Mouse (Mus musculus) ES-CJ7 (cell line): Measurements from ENCODE around the gene Ncan.

Experiments used
- DNase-seq: peaks from one replicate; pipeline ENCODE4 v3.0.0; 2011; ENCODE audit warnings: low read depth, low spot score

The Ncan gene

GRCm38 (mm10) chr8:70084191-70085065, 36.2 kb downstream of the Ncan start:
- DNase-seq = peak; percentile 46

- peak; percentile 59 for DNase-seq
Measured at GRCm38 (mm10) chr8:70083285-70083684, 37.4 kb downstream of the Ncan start, which contains the start of gene Hapln4. TSS of gene Hapln4 (plus strand) at chr8:70083457.

DNA sequence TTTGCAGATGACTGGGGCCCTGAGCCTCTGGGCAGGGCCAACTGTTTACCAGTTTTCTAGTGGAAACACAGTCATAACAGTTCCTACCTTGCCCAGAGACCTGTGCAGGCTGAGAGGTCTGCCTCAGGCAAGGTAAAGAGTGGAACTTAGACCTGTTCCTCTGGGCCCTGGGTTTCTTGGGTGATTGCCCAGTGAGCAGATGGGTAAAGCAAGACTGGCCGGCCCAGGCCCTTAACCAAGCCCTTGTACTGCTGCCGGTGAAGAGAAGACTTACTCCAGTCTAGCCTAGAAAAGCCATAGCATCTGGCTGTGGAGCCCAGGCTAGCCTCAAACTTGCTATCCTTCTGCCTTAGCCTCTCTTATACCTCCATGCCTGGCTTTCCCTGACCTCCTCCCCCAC, 38.7 kb downstream of the Ncan start:
- no peak for DNase-seq

- no peak for DNase-seq
Measured at GRCm38 (mm10) chr8:70073682-70074081, 47.0 kb downstream of the Ncan start.

DNA sequence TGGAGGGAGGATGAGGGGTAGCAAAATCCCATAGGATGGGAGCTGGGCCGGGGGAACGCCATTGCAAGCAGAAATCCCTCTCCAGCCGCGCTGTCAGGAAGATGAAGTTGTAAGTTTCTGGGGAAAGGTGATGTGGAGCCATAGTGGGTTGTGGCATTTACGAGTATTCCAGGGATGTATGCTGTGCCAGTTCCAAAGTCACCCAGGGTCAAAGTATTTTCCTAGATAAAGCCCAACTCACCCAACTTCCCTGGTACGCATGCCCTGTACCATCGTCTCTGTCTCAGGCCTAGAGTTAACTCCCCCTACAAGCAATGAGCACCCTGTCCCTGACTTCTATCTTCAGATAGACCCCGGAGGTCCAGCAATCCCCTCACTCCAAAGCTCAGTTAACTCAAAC, 47.6 kb downstream of the Ncan start:
- DNase-seq = no peak

DNA sequence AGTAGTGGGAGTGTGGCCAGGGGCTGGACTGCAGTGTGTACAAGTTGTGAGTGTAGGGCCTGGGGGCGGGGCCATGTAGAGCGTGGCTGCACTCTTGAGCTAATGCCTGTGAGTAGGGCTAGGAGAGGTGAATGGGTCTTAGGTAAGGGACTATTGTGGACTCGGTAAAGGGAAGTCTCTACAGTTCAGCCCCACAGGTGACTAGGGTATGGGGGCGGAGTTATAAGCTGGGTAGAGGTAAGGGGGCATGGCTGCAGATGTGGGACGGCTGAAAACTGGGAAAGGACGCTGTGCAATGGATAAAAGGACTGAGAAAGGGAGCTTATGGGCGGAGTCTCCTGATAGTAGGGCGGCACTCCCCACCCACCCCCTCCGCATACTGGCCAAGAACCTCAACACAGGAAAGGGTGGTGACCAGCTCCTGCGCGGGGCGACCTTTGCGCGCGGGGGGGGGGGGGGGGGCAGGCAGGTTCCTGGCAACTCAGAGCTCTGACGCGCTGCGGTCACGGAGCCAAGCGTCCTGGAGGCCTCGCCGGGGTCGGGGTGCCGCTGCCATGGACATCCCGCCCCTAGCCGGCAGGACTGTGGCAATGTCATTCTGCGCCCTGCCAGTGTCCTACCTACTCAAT, 48.1 kb downstream of the Ncan start, which contains the start of gene Tm6sf2:
TSS of gene Tm6sf2 (plus strand) at position 484 of the 629 bp plus-strand sequence.
- DNase-seq = peak; percentile 66

- no peak for DNase-seq
Measured at GRCm38 (mm10) chr8:70071836-70072440, 48.7 kb downstream of the Ncan start.

DNA sequence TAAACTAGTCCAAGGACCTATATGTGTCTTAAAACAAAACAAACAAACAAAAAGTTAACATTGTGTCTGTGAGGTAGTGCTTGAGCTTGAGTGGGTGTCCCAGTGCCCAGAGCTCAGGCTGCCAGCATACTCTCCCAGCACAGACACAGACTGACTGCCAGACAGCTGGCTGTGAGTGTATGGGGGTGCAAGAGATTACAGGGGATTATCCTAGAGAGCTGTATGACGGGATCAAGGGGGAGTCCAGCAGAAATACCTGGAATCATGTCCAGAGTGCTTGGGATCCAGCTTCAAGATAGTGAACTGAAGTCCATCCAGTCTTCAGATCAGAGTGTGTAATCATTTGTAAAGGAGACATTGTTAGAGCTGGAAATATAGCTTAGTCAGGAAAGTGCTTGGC, 63.0 kb downstream of the Ncan start:
- DNase-seq = no peak

GRCm38 (mm10) chr8:70050434-70050833, 70.2 kb downstream of the Ncan start:
- peak; percentile 53 for DNase-seq

DNA sequence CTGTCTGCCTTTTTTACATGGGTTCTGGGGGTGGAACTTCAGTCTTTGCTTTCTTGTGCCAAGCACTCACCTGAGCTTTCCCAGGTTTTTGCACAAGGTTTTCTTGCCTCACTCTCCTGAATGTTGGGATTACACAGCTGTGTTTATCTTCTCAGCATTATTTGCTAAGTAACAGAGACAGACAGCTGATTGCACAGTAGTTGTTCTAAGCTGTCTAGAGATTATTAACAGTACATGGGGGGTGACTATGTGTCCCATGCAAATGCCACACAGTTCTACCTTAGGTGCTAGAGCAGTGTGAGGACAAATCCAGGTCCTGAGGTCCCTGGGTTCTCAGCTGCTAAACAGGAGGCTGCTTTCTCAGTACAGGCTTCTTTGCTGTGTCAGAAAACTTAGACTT, 71.0 kb downstream of the Ncan start:
- no peak for DNase-seq

DNA sequence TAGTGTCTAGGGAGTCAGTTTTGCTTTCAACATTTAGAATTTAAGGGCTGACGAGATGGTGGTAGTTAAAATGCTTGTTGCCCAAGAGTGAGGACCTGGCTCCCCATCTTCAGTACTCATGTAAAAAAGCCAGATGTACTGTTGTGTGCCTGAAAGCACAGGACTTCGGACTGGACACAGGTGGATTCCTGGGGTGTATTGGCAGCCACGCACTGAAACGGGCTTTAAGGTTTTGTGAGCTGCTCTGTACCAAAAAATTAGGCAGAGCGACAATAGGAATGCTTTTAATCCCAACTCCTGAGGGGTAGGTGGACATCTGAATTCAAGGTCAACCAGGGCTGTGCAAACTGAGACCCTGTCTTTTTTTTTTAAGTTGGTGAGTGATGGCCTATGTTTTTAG, 76.7 kb downstream of the Ncan start:
- no peak for DNase-seq
